Mouse (Mus musculus) myocyte (in vitro differentiated cells): ENCODE measurements around the gene Phpt1. TPM values are rescaled to one million over a fixed set of nuclear protein-coding genes. Genes with fewer than 3 reads are reported as not detected.

Experiments
- H3K27me3 ChIP-seq: one replicate; pipeline ENCODE4 v1.6.1; 2011; ENCODE audit not compliant: control insufficient read depth, insufficient read depth, insufficient read length
- H3K36me3 ChIP-seq: one replicate; pipeline ENCODE4 v1.6.1; 2011; ENCODE audit not compliant: control insufficient read depth, insufficient read depth
- H3K4me2 ChIP-seq: one replicate; pipeline ENCODE4 v1.6.1; 2011; ENCODE audit warnings: low read depth, control low read depth
- H3K4me3 ChIP-seq: one replicate; pipeline ENCODE4 v1.5.1; 2011; ENCODE audit warnings: mild to moderate bottlenecking, control low read depth, moderate library complexity
- H3K79me2 ChIP-seq: one replicate; pipeline ENCODE4 v1.6.1; 2011; ENCODE audit not compliant: control insufficient read depth, insufficient read depth
- H3ac ChIP-seq: one replicate; pipeline ENCODE4 v1.6.1; 2011; ENCODE audit not compliant: control insufficient read depth, insufficient read length
- CEBPB ChIP-seq: IDR thresholded peaks from 2 replicates; pipeline ENCODE4 v1.6.1; 2011; ENCODE audit warnings: mild to moderate bottlenecking, moderate library complexity; ENCODE audit not compliant: poor library complexity, insufficient read depth, severe bottlenecking
- E2F4 ChIP-seq: IDR thresholded peaks from one replicate; pipeline ENCODE4 v1.6.1; 2011; ENCODE audit warnings: mild to moderate bottlenecking, control low read depth, moderate library complexity; ENCODE audit not compliant: insufficient read depth
- MAX ChIP-seq: IDR thresholded peaks from one replicate; pipeline ENCODE4 v1.6.1; 2011; ENCODE audit warnings: low read depth, mild to moderate bottlenecking, control low read depth
- MYOD1 ChIP-seq, 3 experiments: IDR thresholded peaks; one replicate each; pipeline ENCODE4 v1.6.1; 2011; ENCODE audit warnings: control low read depth in 2 of 3, low read depth in 2 of 3, mild to moderate bottlenecking in 2 of 3, moderate library complexity in 1 of 3; ENCODE audit not compliant: insufficient read length in 2 of 3, control insufficient read depth in 1 of 3
- MYOG ChIP-seq, 3 experiments: IDR thresholded peaks; one replicate each; pipeline ENCODE4 v1.6.1; 2011; ENCODE audit warnings: control low read depth in 2 of 3, low read depth in 2 of 3, mild to moderate bottlenecking in 2 of 3; ENCODE audit not compliant: insufficient read length in 2 of 3, control insufficient read depth in 1 of 3, insufficient read depth in 1 of 3
- POLR2A ChIP-seq: IDR thresholded peaks from one replicate; pipeline ENCODE4 v1.6.1; 2011; ENCODE audit warnings: low read depth, mild to moderate bottlenecking, control low read depth, moderate library complexity; ENCODE audit not compliant: insufficient read length
- POLR2AphosphoS2 ChIP-seq: IDR thresholded peaks from one replicate; pipeline ENCODE4 v1.6.1; 2011; ENCODE audit warnings: low read depth, control low read depth; ENCODE audit not compliant: insufficient read length
- REST ChIP-seq: IDR thresholded peaks from one replicate; pipeline ENCODE4 v1.6.1; 2011; ENCODE audit warnings: mild to moderate bottlenecking, control low read depth, moderate library complexity; ENCODE audit not compliant: insufficient read depth, insufficient read length
- SRF ChIP-seq: IDR thresholded peaks from one replicate; pipeline ENCODE4 v1.6.1; 2011; ENCODE audit warnings: low read depth; ENCODE audit not compliant: control insufficient read depth, insufficient read length
- TCF12 ChIP-seq: IDR thresholded peaks from one replicate; pipeline ENCODE4 v1.6.1; 2011; ENCODE audit warnings: mild to moderate bottlenecking, control low read depth; ENCODE audit not compliant: poor library complexity, insufficient read depth, severe bottlenecking
- TCF3 ChIP-seq: IDR thresholded peaks from one replicate; pipeline ENCODE4 v1.6.1; 2011; ENCODE audit warnings: low read depth, control low read depth; ENCODE audit not compliant: insufficient read length
- USF1 ChIP-seq: IDR thresholded peaks from one replicate; pipeline ENCODE4 v1.6.1; 2011; ENCODE audit warnings: low read depth, mild to moderate bottlenecking, control low read depth, moderate library complexity
- polyA plus RNA-seq: library from polyadenylated mRNA; unstranded; fragments of >200 nt; fragmentation: generic; extraction: Trizol; gene quantifications from one replicate; pipeline ENCODE4 v1.2.1, GENCODE M21; 2012; ENCODE audit warnings: missing spikeins

Gene Phpt1
- polyA plus RNA-seq, 1 experiment, result 108 TPM

GRCm38 (mm10) chr2:25575432-25576027 is 506 bp upstream of the Phpt1 start:
- Histone ChIP-seq H3K36me3 (no peaks in the 10 kb centered on the region), H3K79me2 (peaks cover 5% of the 10 kb centered on the region), H3K4me2 (peak overlapping the region; percentile 92), H3K4me3 (peak overlapping the region; percentile 68), H3ac (peak overlapping the region; percentile 52), H3K27me3 (no peaks in the 10 kb centered on the region)
- TF ChIP-seq SRF (no peak), POLR2A (peak; percentile 24)

GRCm38 (mm10) chr2:25574136-25574535 is 888 bp downstream of the Phpt1 start:
- peak overlapping the region; percentile 92 for H3K4me2 ChIP-seq
- TF ChIP-seq TCF3 (no peak), POLR2AphosphoS2 (no peak), POLR2A (no peak), REST (no peak), CEBPB (no peak)
- no peaks in the 10 kb centered on the region for H3K36me3 ChIP-seq
- H3K79me2 ChIP-seq, result peaks cover 5% of the 10 kb centered on the region
- no peaks in the 10 kb centered on the region for H3K27me3 ChIP-seq
- H3ac ChIP-seq, result peak overlapping the region; percentile 52
- peak overlapping the region; percentile 68 for H3K4me3 ChIP-seq

- TF ChIP-seq MYOD1 (IDR thresholded peaks at IDR 0.05; ENCODE audit: control insufficient read depth in 1 of 3, insufficient read length in 2 of 3, low read depth in 2 of 3) (no peak), CEBPB (no peak), REST (no peak), E2F4 (no peak), TCF3 (no peak), POLR2AphosphoS2 (no peak)
- Histone ChIP-seq H3K79me2 (peaks cover 5% of the 10 kb centered on the region), H3ac (no peak overlapping the region), H3K4me3 (peak overlapping the region; percentile 68), H3K36me3 (no peaks in the 10 kb centered on the region), H3K27me3 (no peaks in the 10 kb centered on the region), H3K4me2 (no peak overlapping the region)
Measured at GRCm38 (mm10) chr2:25573068-25573467, 2.0 kb downstream of the Phpt1 start.

- Histone ChIP-seq H3K4me3 (no peak overlapping the region), H3K27me3 (no peaks in the 10 kb centered on the region), H3K79me2 (peaks cover 5% of the 10 kb centered on the region), H3ac (no peak overlapping the region), H3K36me3 (no peaks in the 10 kb centered on the region), H3K4me2 (no peak overlapping the region)
- TF ChIP-seq POLR2A, result no peak
- TF ChIP-seq TCF3, result no peak
- no peak for TF ChIP-seq TCF12
- no peak for TF ChIP-seq SRF
- no peak for TF ChIP-seq CEBPB
- no peak for TF ChIP-seq USF1
- no peak for TF ChIP-seq MYOG (IDR thresholded peaks at IDR 0.05; ENCODE audit: control insufficient read depth in 1 of 3, insufficient read depth in 1 of 3, insufficient read length in 2 of 3, low read depth in 2 of 3)
- TF ChIP-seq E2F4, result no peak
- no peak for TF ChIP-seq REST
- no peak for TF ChIP-seq POLR2AphosphoS2
- no peak for TF ChIP-seq MAX
- no peak for TF ChIP-seq MYOD1 (IDR thresholded peaks at IDR 0.05; ENCODE audit: control insufficient read depth in 1 of 3, insufficient read length in 2 of 3, low read depth in 2 of 3)
Measured at GRCm38 (mm10) chr2:25571221-25571620, 3.8 kb downstream of the Phpt1 start.

GRCm38 (mm10) chr2:25569323-25569722 is 5.7 kb downstream of the Phpt1 start:
- Histone ChIP-seq H3K27me3 (no peaks in the 10 kb centered on the region), H3K4me2 (no peak overlapping the region), H3ac (no peak overlapping the region), H3K79me2 (peaks cover 5% of the 10 kb centered on the region), H3K4me3 (no peak overlapping the region), H3K36me3 (no peaks in the 10 kb centered on the region)
- no peak for TF ChIP-seq MAX
- no peak for TF ChIP-seq TCF12
- no peak for TF ChIP-seq POLR2A
- no peak for TF ChIP-seq E2F4
- TF ChIP-seq REST, result no peak
- TF ChIP-seq POLR2AphosphoS2, result no peak
- no peak for TF ChIP-seq TCF3
- no peak for TF ChIP-seq MYOD1 (IDR thresholded peaks at IDR 0.05; ENCODE audit: control insufficient read depth in 1 of 3, insufficient read length in 2 of 3, low read depth in 2 of 3)
- no peak for TF ChIP-seq SRF
- TF ChIP-seq CEBPB, result no peak
